Mouse (Mus musculus): ENCODE measurements around the gene Pde4d. TPM values are rescaled to one million over a fixed set of nuclear protein-coding genes. Genes with fewer than 3 reads are reported as not detected.

Pde4d gene
- polyA plus RNA-seq, 1 experiment from 2014 or later = 14.9 TPM

- H3K27me3 ChIP-seq (ENCODE audit: control insufficient read depth, insufficient read depth, low read depth, low read length) = no peaks in the 10 kb centered on the region
- H3K4me3 ChIP-seq (ENCODE audit: low read length) = no peak overlapping the region
- no peak overlapping the region for H3K4me2 ChIP-seq (ENCODE audit: low read depth, low read length)
- H3K9ac ChIP-seq (ENCODE audit: low read length) = no peak overlapping the region
- no peaks in the 10 kb centered on the region for H3K9me3 ChIP-seq (ENCODE audit: control insufficient read depth, low read length)
- ATAC-seq (ENCODE audit: low read depth) = no peak
- peaks cover 33% of the 10 kb centered on the region for H3K4me1 ChIP-seq (replicated peaks; ENCODE audit: control insufficient read depth, insufficient read depth, low read length)
- 31% methylated on average over 3 of the region's 3 CpGs for WGBS
- H3K27ac ChIP-seq (ENCODE audit: low read length) = no peak overlapping the region
- no peaks in the 10 kb centered on the region for H3K36me3 ChIP-seq (ENCODE audit: control insufficient read depth, insufficient read depth, low read length)
These were observed 1370.4 kb downstream of the Pde4d start for GRCm38 (mm10) chr13:109820141-109820540.

- no peaks in the 10 kb centered on the region for H3K9me3 ChIP-seq (ENCODE audit: control insufficient read depth, low read length)
- ATAC-seq (ENCODE audit: low read depth) = no peak
- no peaks in the 10 kb centered on the region for H3K36me3 ChIP-seq (ENCODE audit: control insufficient read depth, insufficient read depth, low read length)
- 65% methylated on average over 3 of the region's 3 CpGs for WGBS
- H3K27ac ChIP-seq (ENCODE audit: low read length) = no peak overlapping the region
- H3K27me3 ChIP-seq (ENCODE audit: control insufficient read depth, insufficient read depth, low read depth, low read length) = no peaks in the 10 kb centered on the region
- peaks cover 33% of the 10 kb centered on the region for H3K4me1 ChIP-seq (replicated peaks; ENCODE audit: control insufficient read depth, insufficient read depth, low read length)
- no peak overlapping the region for H3K9ac ChIP-seq (ENCODE audit: low read length)
- no peak overlapping the region for H3K4me2 ChIP-seq (ENCODE audit: low read depth, low read length)
- no peak overlapping the region for H3K4me3 ChIP-seq (ENCODE audit: low read length)
These were observed 1371.1 kb downstream of the Pde4d start for GRCm38 (mm10) chr13:109820866-109821265.

GRCm38 (mm10) chr13:109821725-109822412, 1372.1 kb downstream of the Pde4d start:
- Histone ChIP-seq H3K4me1 (replicated peaks; ENCODE audit: control insufficient read depth, insufficient read depth, low read length) (peaks cover 33% of the 10 kb centered on the region), H3K4me2 (ENCODE audit: low read depth, low read length) (peak overlapping the region; percentile 62), H3K9me3 (ENCODE audit: control insufficient read depth, low read length) (no peaks in the 10 kb centered on the region), H3K27ac (ENCODE audit: low read length) (peak overlapping the region; percentile 96), H3K9ac (ENCODE audit: low read length) (peak overlapping the region; percentile 65), H3K4me3 (ENCODE audit: low read length) (peak overlapping the region; percentile 45), H3K27me3 (ENCODE audit: control insufficient read depth, insufficient read depth, low read depth, low read length) (no peaks in the 10 kb centered on the region), H3K36me3 (ENCODE audit: control insufficient read depth, insufficient read depth, low read length) (no peaks in the 10 kb centered on the region)
- ATAC-seq (ENCODE audit: low read depth) = peak; percentile 4; the same call in 1 of the 2 replicates
- WGBS = 4% methylated on average over 8 of the region's 8 CpGs

GRCm38 (mm10) chr13:109822413-109823298, 1372.9 kb downstream of the Pde4d start:
- 0% methylated on average over 15 of the region's 15 CpGs for WGBS
- H3K9ac ChIP-seq (ENCODE audit: low read length) = peak overlapping the region; percentile 65
- peaks cover 33% of the 10 kb centered on the region for H3K4me1 ChIP-seq (replicated peaks; ENCODE audit: control insufficient read depth, insufficient read depth, low read length)
- H3K4me2 ChIP-seq (ENCODE audit: low read depth, low read length) = peak overlapping the region; percentile 62
- H3K4me3 ChIP-seq (ENCODE audit: low read length) = peak overlapping the region; percentile 45
- no peaks in the 10 kb centered on the region for H3K9me3 ChIP-seq (ENCODE audit: control insufficient read depth, low read length)
- no peaks in the 10 kb centered on the region for H3K27me3 ChIP-seq (ENCODE audit: control insufficient read depth, insufficient read depth, low read depth, low read length)
- peak overlapping the region; percentile 96 for H3K27ac ChIP-seq (ENCODE audit: low read length)
- ATAC-seq (ENCODE audit: low read depth) = peak; percentile 96
- H3K36me3 ChIP-seq (ENCODE audit: control insufficient read depth, insufficient read depth, low read length) = no peaks in the 10 kb centered on the region

GRCm38 (mm10) chr13:109823307-109824031, 1373.7 kb downstream of the Pde4d start:
- Histone ChIP-seq H3K4me3 (ENCODE audit: low read length) (peak overlapping the region; percentile 8), H3K27ac (ENCODE audit: low read length) (peak overlapping the region; percentile 96), H3K9ac (ENCODE audit: low read length) (peak overlapping the region; percentile 24; the same call in 1 of the 2 replicates), H3K4me1 (replicated peaks; ENCODE audit: control insufficient read depth, insufficient read depth, low read length) (peaks cover 33% of the 10 kb centered on the region), H3K4me2 (ENCODE audit: low read depth, low read length) (peak overlapping the region; percentile 62), H3K9me3 (ENCODE audit: control insufficient read depth, low read length) (no peaks in the 10 kb centered on the region), H3K36me3 (ENCODE audit: control insufficient read depth, insufficient read depth, low read length) (no peaks in the 10 kb centered on the region), H3K27me3 (ENCODE audit: control insufficient read depth, insufficient read depth, low read depth, low read length) (no peaks in the 10 kb centered on the region)
- 0 out of 2 replicates have a peak, but pooled peaks have one; percentile 23 for ATAC-seq (ENCODE audit: low read depth)
- WGBS = 14% methylated on average over 11 of the region's 11 CpGs

GRCm38 (mm10) chr13:109825891-109826290, 1376.1 kb downstream of the Pde4d start:
- H3K27me3 ChIP-seq (ENCODE audit: control insufficient read depth, insufficient read depth, low read depth, low read length) = no peaks in the 10 kb centered on the region
- no peak overlapping the region for H3K4me2 ChIP-seq (ENCODE audit: low read depth, low read length)
- peaks cover 31% of the 10 kb centered on the region for H3K4me1 ChIP-seq (replicated peaks; ENCODE audit: control insufficient read depth, insufficient read depth, low read length)
- H3K4me3 ChIP-seq (ENCODE audit: low read length) = no peak overlapping the region
- H3K27ac ChIP-seq (ENCODE audit: low read length) = no peak overlapping the region
- no peaks in the 10 kb centered on the region for H3K36me3 ChIP-seq (ENCODE audit: control insufficient read depth, insufficient read depth, low read length)
- H3K9ac ChIP-seq (ENCODE audit: low read length) = no peak overlapping the region
- ATAC-seq (ENCODE audit: low read depth) = no peak
- no peaks in the 10 kb centered on the region for H3K9me3 ChIP-seq (ENCODE audit: control insufficient read depth, low read length)
- WGBS = 85% methylated on average over 6 of the region's 6 CpGs

- H3K36me3 ChIP-seq (ENCODE audit: control insufficient read depth, insufficient read depth, low read length) = no peaks in the 10 kb centered on the region
- peaks cover 19% of the 10 kb centered on the region for H3K4me1 ChIP-seq (replicated peaks; ENCODE audit: control insufficient read depth, insufficient read depth, low read length)
- no peak overlapping the region for H3K9ac ChIP-seq (ENCODE audit: low read length)
- H3K4me3 ChIP-seq (ENCODE audit: low read length) = no peak overlapping the region
- no peak for ATAC-seq (ENCODE audit: low read depth)
- WGBS = 85% methylated on average over 6 of the region's 6 CpGs
- no peak overlapping the region for H3K27ac ChIP-seq (ENCODE audit: low read length)
- H3K27me3 ChIP-seq (ENCODE audit: control insufficient read depth, insufficient read depth, low read depth, low read length) = no peaks in the 10 kb centered on the region
- no peaks in the 10 kb centered on the region for H3K9me3 ChIP-seq (ENCODE audit: control insufficient read depth, low read length)
- H3K4me2 ChIP-seq (ENCODE audit: low read depth, low read length) = no peak overlapping the region
These were observed 1377.6 kb downstream of the Pde4d start for GRCm38 (mm10) chr13:109827341-109827740.

GRCm38 (mm10) chr13:109827909-109828308, 1378.2 kb downstream of the Pde4d start:
- no peak for ATAC-seq (ENCODE audit: low read depth)
- WGBS = 86% methylated on average over 3 of the region's 3 CpGs
- Histone ChIP-seq H3K27ac (ENCODE audit: low read length) (no peak overlapping the region), H3K9ac (ENCODE audit: low read length) (no peak overlapping the region), H3K4me1 (replicated peaks; ENCODE audit: control insufficient read depth, insufficient read depth, low read length) (peaks cover 17% of the 10 kb centered on the region), H3K9me3 (ENCODE audit: control insufficient read depth, low read length) (no peaks in the 10 kb centered on the region), H3K27me3 (ENCODE audit: control insufficient read depth, insufficient read depth, low read depth, low read length) (no peaks in the 10 kb centered on the region), H3K4me2 (ENCODE audit: low read depth, low read length) (no peak overlapping the region), H3K4me3 (ENCODE audit: low read length) (no peak overlapping the region), H3K36me3 (ENCODE audit: control insufficient read depth, insufficient read depth, low read length) (no peaks in the 10 kb centered on the region)

GRCm38 (mm10) chr13:109829444-109829843, 1379.7 kb downstream of the Pde4d start:
- peaks cover 5% of the 10 kb centered on the region for H3K4me1 ChIP-seq (replicated peaks; ENCODE audit: control insufficient read depth, insufficient read depth, low read length)
- H3K27me3 ChIP-seq (ENCODE audit: control insufficient read depth, insufficient read depth, low read depth, low read length) = no peaks in the 10 kb centered on the region
- H3K4me2 ChIP-seq (ENCODE audit: low read depth, low read length) = no peak overlapping the region
- no peak for ATAC-seq (ENCODE audit: low read depth)
- no peak overlapping the region for H3K9ac ChIP-seq (ENCODE audit: low read length)
- 78% methylated on average over 3 of the region's 3 CpGs for WGBS
- H3K36me3 ChIP-seq (ENCODE audit: control insufficient read depth, insufficient read depth, low read length) = no peaks in the 10 kb centered on the region
- no peak overlapping the region for H3K27ac ChIP-seq (ENCODE audit: low read length)
- no peak overlapping the region for H3K4me3 ChIP-seq (ENCODE audit: low read length)
- H3K9me3 ChIP-seq (ENCODE audit: control insufficient read depth, low read length) = no peaks in the 10 kb centered on the region
